Mouse (Mus musculus) liver, embryonic 14.5 days (tissue): Measurements from ENCODE around the gene Prss8. TPM values are rescaled to one million over a fixed set of nuclear protein-coding genes. Genes with fewer than 3 reads are reported as not detected.

Experiments used
- ATAC-seq: fragments of 200-750 bp; cut with Nextera tagmentation; 2 replicates; pipeline ENCODE4 v1.8.0; 2017; ENCODE audit warnings: moderate number of reproducible peaks, mild to moderate bottlenecking, moderate library complexity; ENCODE audit not compliant: insufficient read depth
- DNase-seq, 3 experiments: peaks; one replicate each; pipeline ENCODE4 v3.0.0-alpha.2; 2012 to 2013; ENCODE audit warnings: low read depth in 3 of 3, low spot score in 3 of 3
- H3K27ac ChIP-seq: fragments of 300-500 bp; sonication (generic); 2 replicates; pipeline ENCODE4 v1.5.1; 2014; ENCODE audit warnings: moderate library complexity, mild to moderate bottlenecking, control low read depth, inconsistent platforms
- H3K27me3 ChIP-seq: fragments of 300-500 bp; sonication (generic); 2 replicates; pipeline ENCODE4 v1.6.1; 2014; ENCODE audit warnings: mild to moderate bottlenecking, low read length, moderate library complexity; ENCODE audit not compliant: control insufficient read depth, insufficient read depth
- H3K36me3 ChIP-seq: fragments of 300-500 bp; sonication (generic); replicated peaks from 2 replicates; pipeline ENCODE4 v1.6.1; 2014; ENCODE audit warnings: low read depth; ENCODE audit not compliant: control insufficient read depth, insufficient read depth
- H3K4me1 ChIP-seq, 2 experiments: fragments of 200-500 bp in 1 of 2; fragments of 300-500 bp in 1 of 2; sonication (generic) in 1 of 2; replicated peaks; 2 replicates each; pipeline ENCODE4 v1.6.1; 2012 to 2014; ENCODE audit warnings: antibody characterized with exemption in 1 of 2, inconsistent platforms in 1 of 2, low read length in 1 of 2; ENCODE audit not compliant: control insufficient read depth in 2 of 2, insufficient read depth in 2 of 2
- H3K4me2 ChIP-seq: fragments of 300-500 bp; sonication (generic); 2 replicates; pipeline ENCODE4 v1.6.1; 2014; ENCODE audit warnings: low read depth, mild to moderate bottlenecking, control low read depth, moderate library complexity
- H3K4me3 ChIP-seq, 2 experiments: fragments of 200-500 bp in 1 of 2; fragments of 300-500 bp in 1 of 2; sonication (generic) in 1 of 2; 2 replicates each; pipeline ENCODE4 v1.5.1; 2012 to 2014; ENCODE audit warnings: low read depth in 2 of 2, low read length in 2 of 2, mild to moderate bottlenecking in 2 of 2, control low read depth in 1 of 2, inconsistent platforms in 1 of 2, moderate library complexity in 1 of 2; ENCODE audit not compliant: insufficient read depth in 1 of 2
- H3K9ac ChIP-seq: fragments of 300-500 bp; sonication (generic); replicated peaks from 2 replicates; pipeline ENCODE4 v1.6.1; 2014; ENCODE audit warnings: mild to moderate bottlenecking, control low read depth, moderate library complexity
- H3K9me3 ChIP-seq: fragments of 300-500 bp; sonication (generic); 2 replicates; pipeline ENCODE4 v1.6.1; 2016; ENCODE audit warnings: low read length, mixed read lengths; ENCODE audit not compliant: control insufficient read depth
- CTCF ChIP-seq: IDR thresholded peaks from 2 replicates; pipeline ENCODE4 v1.5.1; 2016; ENCODE audit warnings: antibody characterized with exemption, low read depth, control low read depth
- EP300 ChIP-seq: IDR thresholded peaks from 2 replicates; pipeline ENCODE4 v1.6.1; 2016; ENCODE audit warnings: antibody characterized with exemption, low read depth
- WGBS: fragments of 180-500 bp; shearing (Covaris S2); extraction: QIAGEN DNeasy Blood & Tissue Kit; methylation state at CpG from one replicate; pipeline ENCODE4 v1.1.7; 2014; ENCODE audit not compliant: insufficient replicate concordance; 5-methylcytosine and 5-hydroxymethylcytosine counted together
- polyA plus RNA-seq, 2 experiments: library from polyadenylated mRNA; depleted of rRNA in 1 of 2; stranded (reverse) in 1 of 2; unstranded in 1 of 2; fragments of >200 nt; fragmentation: Nextera tagmentation in 1 of 2; extraction: Ambion mirVana in 1 of 2; gene quantifications; 2 replicates each; pipeline versions ENCODE4 v1.2.1 to v1.2.3; 2012 to 2014

The Prss8 gene
- polyA plus RNA-seq, 2 experiments = 8.3 to 9.8 TPM

- TF ChIP-seq CTCF = no peak
- TF ChIP-seq EP300 = no peak
- H3K9me3 ChIP-seq = peaks cover 22% of the 10 kb centered on the region
- H3K4me1 ChIP-seq = peaks cover 13 to 17% of the 10 kb centered on the region in 2 experiments
- H3K9ac ChIP-seq = peak within 1 kb of the TSS; percentile 88
- ATAC-seq = peak; percentile 83
- WGBS = under 1% methylated on average over 41 of the region's 41 CpGs
- H3K4me2 ChIP-seq = peak within 1 kb of the TSS; percentile 98
- DNase-seq = peak; percentile 73 to 77 (median 73)
- peaks cover 29% of the 10 kb centered on the region for H3K36me3 ChIP-seq
- peaks cover 2% of the 10 kb centered on the region; the same call in 1 of the 2 replicates for H3K27me3 ChIP-seq
- peak within 1 kb of the TSS; percentile 87 to 90 for H3K4me3 ChIP-seq
- H3K27ac ChIP-seq = peak within 1 kb of the TSS; percentile 83
Observed at GRCm38 (mm10) chr7:127876041-127876466, 53.9 kb downstream of the Prss8 start, which contains the start of gene Zfp646. Gene Zfp646 (plus strand): TSS chr7:127876221.

Other genes with a start within 250 kb of the Prss8 start
- gene Bcl7c, start 221.2 kb downstream of the Prss8 start, polyA plus RNA-seq (2012; rRNA removed) = 11.6 and 12.5 TPM in 2 replicates
- 21.7 and 27.9 TPM in 2 replicates for gene Bcl7c, start 221.2 kb downstream of the Prss8 start, polyA plus RNA-seq (2014; fragmentation: Nextera tagmentation; extraction: Ambion mirVana)
- 2.6 and 4.3 TPM in 2 replicates for gene Ctf1, start 217.4 kb downstream of the Prss8 start, polyA plus RNA-seq (2012; rRNA removed)
- 1.7 and 2.5 TPM in 2 replicates for gene Ctf1, start 217.4 kb downstream of the Prss8 start, polyA plus RNA-seq (2014; fragmentation: Nextera tagmentation; extraction: Ambion mirVana)
- gene Ctf2, start 197.9 kb downstream of the Prss8 start, polyA plus RNA-seq (2012; rRNA removed) = not detected in 2 replicates
- 0.05 and 0.15 TPM in 2 replicates for gene Ctf2, start 197.9 kb downstream of the Prss8 start, polyA plus RNA-seq (2014; fragmentation: Nextera tagmentation; extraction: Ambion mirVana)
- 10.8 and 11.3 TPM in 2 replicates for gene Fbxl19, start 185.6 kb downstream of the Prss8 start, polyA plus RNA-seq (2012; rRNA removed)
- gene Fbxl19, start 185.6 kb downstream of the Prss8 start, polyA plus RNA-seq (2014; fragmentation: Nextera tagmentation; extraction: Ambion mirVana) = 0.85 and 1.1 TPM in 2 replicates
- 6.9 and 7.2 TPM in 2 replicates for gene Orai3, start 160.3 kb downstream of the Prss8 start, polyA plus RNA-seq (2012; rRNA removed)
- 3.9 and 4.9 TPM in 2 replicates for gene Orai3, start 160.3 kb downstream of the Prss8 start, polyA plus RNA-seq (2014; fragmentation: Nextera tagmentation; extraction: Ambion mirVana)
- 5.7 TPM in 2 replicates for gene Setd1a, start 153.4 kb downstream of the Prss8 start, polyA plus RNA-seq (2012; rRNA removed)
- 10.5 and 12.3 TPM in 2 replicates for gene Setd1a, start 153.4 kb downstream of the Prss8 start, polyA plus RNA-seq (2014; fragmentation: Nextera tagmentation; extraction: Ambion mirVana)
- gene Gm49388, start 144.5 kb downstream of the Prss8 start, polyA plus RNA-seq (2012; rRNA removed) = 1.2 TPM in 1 of 2 replicates, not detected in the other
- not detected in 2 replicates for gene Gm49388, start 144.5 kb downstream of the Prss8 start, polyA plus RNA-seq (2014; fragmentation: Nextera tagmentation; extraction: Ambion mirVana)
- gene Hsd3b7, start 129.5 kb downstream of the Prss8 start, polyA plus RNA-seq (2012; rRNA removed) = 44.8 and 45.5 TPM in 2 replicates
- 44.8 and 45.5 TPM in 2 replicates for gene Hsd3b7, start 129.5 kb downstream of the Prss8 start, polyA plus RNA-seq (2014; fragmentation: Nextera tagmentation; extraction: Ambion mirVana)
- gene Stx4a, start 105.8 kb downstream of the Prss8 start, polyA plus RNA-seq (2012; rRNA removed) = 20.4 and 34.9 TPM in 2 replicates
- gene Stx4a, start 105.8 kb downstream of the Prss8 start, polyA plus RNA-seq (2014; fragmentation: Nextera tagmentation; extraction: Ambion mirVana) = 7.2 and 8.1 TPM in 2 replicates
- gene Stx1b, start 105.6 kb downstream of the Prss8 start, polyA plus RNA-seq (2012; rRNA removed) = 0.95 and 1.1 TPM in 2 replicates
- gene Stx1b, start 105.6 kb downstream of the Prss8 start, polyA plus RNA-seq (2014; fragmentation: Nextera tagmentation; extraction: Ambion mirVana) = 0.05 and 0.21 TPM in 2 replicates
- gene Zfp646, start 53.9 kb downstream of the Prss8 start, polyA plus RNA-seq (2012; rRNA removed) = 5.8 and 6.7 TPM in 2 replicates
- gene Zfp646, start 53.9 kb downstream of the Prss8 start, polyA plus RNA-seq (2014; fragmentation: Nextera tagmentation; extraction: Ambion mirVana) = 4.6 and 5.1 TPM in 2 replicates
- gene Zfp668, start 53.3 kb downstream of the Prss8 start, polyA plus RNA-seq (2012; rRNA removed) = 3.0 TPM in 2 replicates
- 3.9 and 4.3 TPM in 2 replicates for gene Zfp668, start 53.3 kb downstream of the Prss8 start, polyA plus RNA-seq (2014; fragmentation: Nextera tagmentation; extraction: Ambion mirVana)
- 0.38 and 0.48 TPM in 2 replicates for gene Prss53, start 39.1 kb downstream of the Prss8 start, polyA plus RNA-seq (2012; rRNA removed)
- 0.05 and 0.29 TPM in 2 replicates for gene Prss53, start 39.1 kb downstream of the Prss8 start, polyA plus RNA-seq (2014; fragmentation: Nextera tagmentation; extraction: Ambion mirVana)
- not detected in 2 replicates for gene Gm21974, start 34.6 kb downstream of the Prss8 start, polyA plus RNA-seq (2012; rRNA removed)
- gene Gm21974, start 34.6 kb downstream of the Prss8 start, polyA plus RNA-seq (2014; fragmentation: Nextera tagmentation; extraction: Ambion mirVana) = not detected in 2 replicates
- 74.0 and 104 TPM in 2 replicates for gene Vkorc1, start 34.5 kb downstream of the Prss8 start, polyA plus RNA-seq (2012; rRNA removed)
- gene Vkorc1, start 34.5 kb downstream of the Prss8 start, polyA plus RNA-seq (2014; fragmentation: Nextera tagmentation; extraction: Ambion mirVana) = 107 and 116 TPM in 2 replicates
- gene Bckdk, start 26.0 kb downstream of the Prss8 start, polyA plus RNA-seq (2012; rRNA removed) = 28.0 and 29.7 TPM in 2 replicates
- gene Bckdk, start 26.0 kb downstream of the Prss8 start, polyA plus RNA-seq (2014; fragmentation: Nextera tagmentation; extraction: Ambion mirVana) = 68.3 and 76.0 TPM in 2 replicates
- gene Kat8, start 17.6 kb downstream of the Prss8 start, polyA plus RNA-seq (2012; rRNA removed) = 9.6 and 13.7 TPM in 2 replicates
- 15.7 and 17.6 TPM in 2 replicates for gene Kat8, start 17.6 kb downstream of the Prss8 start, polyA plus RNA-seq (2014; fragmentation: Nextera tagmentation; extraction: Ambion mirVana)
- 2.0 and 2.3 TPM in 2 replicates for gene Prss36, start 16.6 kb upstream of the Prss8 start, polyA plus RNA-seq (2012; rRNA removed)
- 3.0 TPM in 2 replicates for gene Prss36, start 16.6 kb upstream of the Prss8 start, polyA plus RNA-seq (2014; fragmentation: Nextera tagmentation; extraction: Ambion mirVana)
- gene Fus, start 37.4 kb upstream of the Prss8 start, polyA plus RNA-seq (2012; rRNA removed) = 169 and 278 TPM in 2 replicates
- 15.8 and 17.1 TPM in 2 replicates for gene Fus, start 37.4 kb upstream of the Prss8 start, polyA plus RNA-seq (2014; fragmentation: Nextera tagmentation; extraction: Ambion mirVana)
- gene Pycard, start 63.8 kb upstream of the Prss8 start, polyA plus RNA-seq (2012; rRNA removed) = 13.8 and 20.2 TPM in 2 replicates
- 37.1 and 39.3 TPM in 2 replicates for gene Pycard, start 63.8 kb upstream of the Prss8 start, polyA plus RNA-seq (2014; fragmentation: Nextera tagmentation; extraction: Ambion mirVana)
- gene Trim72, start 73.8 kb upstream of the Prss8 start, polyA plus RNA-seq (2012; rRNA removed) = 0.03 and 0.04 TPM in 2 replicates
- gene Trim72, start 73.8 kb upstream of the Prss8 start, polyA plus RNA-seq (2014; fragmentation: Nextera tagmentation; extraction: Ambion mirVana) = not detected in 2 replicates
- gene Itgam, start 132.5 kb upstream of the Prss8 start, polyA plus RNA-seq (2012; rRNA removed) = 1.9 and 2.7 TPM in 2 replicates
- 1.1 and 1.5 TPM in 2 replicates for gene Itgam, start 132.5 kb upstream of the Prss8 start, polyA plus RNA-seq (2014; fragmentation: Nextera tagmentation; extraction: Ambion mirVana)
- 0.02 TPM in 1 of 2 replicates, not detected in the other for gene Gm49368, start 132.6 kb upstream of the Prss8 start, polyA plus RNA-seq (2012; rRNA removed)
- 0.03 TPM in 1 of 2 replicates, not detected in the other for gene Gm49368, start 132.6 kb upstream of the Prss8 start, polyA plus RNA-seq (2014; fragmentation: Nextera tagmentation; extraction: Ambion mirVana)
- gene Itgax, start 199.4 kb upstream of the Prss8 start, polyA plus RNA-seq (2012; rRNA removed) = 0.09 and 0.16 TPM in 2 replicates
- 0.10 and 0.16 TPM in 2 replicates for gene Itgax, start 199.4 kb upstream of the Prss8 start, polyA plus RNA-seq (2014; fragmentation: Nextera tagmentation; extraction: Ambion mirVana)
- gene Itgad, start 224.3 kb upstream of the Prss8 start, polyA plus RNA-seq (2012; rRNA removed) = 0.01 and 0.08 TPM in 2 replicates
- gene Itgad, start 224.3 kb upstream of the Prss8 start, polyA plus RNA-seq (2014; fragmentation: Nextera tagmentation; extraction: Ambion mirVana) = not detected in 2 replicates